Mouse (Mus musculus) adipocyte (in vitro differentiated cells): Measurements from ENCODE around the gene Inpp4b.
A peak's percentile ranks its signal among the peaks of the same experiment; 100 is the strongest.
"Not testable (repeated sequence)": the region's sequence is repeated elsewhere in the genome, so short reads cannot be mapped to it uniquely, and the experiment has no call there.

ENCODE experiments used
- DNase-seq: peaks from one replicate; pipeline ENCODE4 v3.0.0-alpha.2; 2016; ENCODE audit warnings: low spot score

Gene Inpp4b

DNA sequence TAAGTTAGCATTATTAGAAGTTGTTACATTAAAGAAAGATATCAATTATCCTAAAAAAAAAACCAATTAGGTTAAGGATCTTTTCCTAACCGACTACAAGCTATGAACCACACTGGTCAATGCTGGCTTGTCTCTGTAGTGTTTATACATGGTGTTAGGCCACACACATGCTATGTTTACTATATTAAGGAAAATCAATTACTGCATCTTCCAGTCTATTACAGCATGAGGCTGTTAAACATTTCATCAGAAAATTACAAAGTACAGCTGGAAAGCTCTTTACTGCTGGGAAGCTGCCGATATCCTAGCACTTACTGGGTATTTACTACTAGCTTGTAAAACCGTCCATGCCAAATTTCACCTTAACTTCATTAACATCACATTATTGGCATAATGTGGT, 653.9 kb downstream of the Inpp4b start:
- no peak for DNase-seq

DNA sequence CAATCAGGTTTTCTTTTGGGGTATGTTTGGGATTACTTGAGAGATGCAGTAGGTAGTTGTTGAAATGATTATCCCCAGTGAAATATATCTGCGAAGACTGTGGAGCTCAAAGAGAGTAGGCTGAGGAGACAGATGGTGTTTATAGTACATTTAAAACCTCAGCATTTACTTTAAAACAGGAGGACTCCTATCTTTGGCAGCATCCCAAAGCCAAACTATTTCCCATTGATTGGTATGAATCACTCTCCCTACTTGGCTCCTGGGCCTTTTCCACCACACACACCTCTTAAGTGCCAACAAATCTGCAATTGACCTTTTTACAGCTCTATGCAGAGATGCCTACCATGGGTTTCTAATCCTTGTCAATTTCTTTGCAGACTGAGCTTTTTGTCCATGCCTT, 654.5 kb downstream of the Inpp4b start:
- peak; percentile 14 for DNase-seq

DNA sequence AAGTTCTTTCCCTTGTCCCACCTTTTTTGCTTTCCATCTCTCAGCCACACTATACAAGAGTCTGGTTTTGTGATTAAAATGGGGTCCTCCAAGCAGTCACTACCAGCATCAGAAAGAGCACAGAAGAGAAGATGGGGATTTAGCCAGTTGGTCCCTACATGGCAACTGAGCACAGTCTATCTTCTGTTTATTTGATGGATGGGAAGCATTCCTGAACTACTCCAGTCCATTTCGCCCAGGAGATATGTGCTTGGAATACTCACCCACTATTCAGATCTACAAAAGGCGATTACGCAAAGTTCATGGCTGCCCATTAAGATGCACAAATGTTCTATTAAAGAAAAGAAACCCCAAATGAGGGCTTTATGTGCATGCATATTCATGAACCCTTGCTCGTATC, 661.8 kb downstream of the Inpp4b start:
- DNase-seq, result no peak

DNA sequence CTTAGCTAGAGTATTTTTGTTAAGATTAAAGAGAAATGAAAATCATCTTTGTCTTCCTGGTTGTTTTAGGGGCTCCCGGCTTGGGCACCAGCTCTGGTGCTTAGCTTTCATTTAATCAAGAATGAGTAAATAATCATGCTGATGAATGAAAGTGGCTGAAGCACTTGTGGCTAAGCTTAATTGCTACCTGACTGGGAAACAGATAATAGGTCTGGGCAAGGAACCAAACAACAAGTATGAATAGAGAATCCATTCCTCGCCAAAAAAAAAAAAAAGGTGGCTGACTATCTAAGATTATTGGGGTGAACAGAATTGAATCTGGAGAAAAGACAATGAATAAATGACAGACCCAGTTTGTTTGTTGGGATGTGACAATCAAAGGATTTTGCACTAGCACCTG, 663.1 kb downstream of the Inpp4b start:
- no peak for DNase-seq

DNA sequence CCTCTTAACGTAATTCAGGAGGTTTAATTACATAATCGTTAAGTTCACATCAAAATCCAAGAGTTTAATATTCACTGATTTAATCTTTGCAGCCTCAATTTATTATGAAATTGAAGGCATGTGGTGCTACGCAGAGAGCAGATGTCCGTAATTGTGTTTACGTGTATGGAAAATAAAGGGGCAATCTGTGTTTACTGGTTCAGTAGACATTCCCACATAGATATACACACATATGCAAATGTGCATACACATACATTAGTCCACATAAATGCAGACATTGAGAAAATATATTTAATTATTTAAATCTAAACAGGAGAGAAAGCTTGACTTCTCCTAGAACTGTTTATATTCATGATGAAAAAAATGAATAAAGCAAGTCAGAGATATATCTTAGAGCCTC, 675.4 kb downstream of the Inpp4b start:
- no peak for DNase-seq

DNA sequence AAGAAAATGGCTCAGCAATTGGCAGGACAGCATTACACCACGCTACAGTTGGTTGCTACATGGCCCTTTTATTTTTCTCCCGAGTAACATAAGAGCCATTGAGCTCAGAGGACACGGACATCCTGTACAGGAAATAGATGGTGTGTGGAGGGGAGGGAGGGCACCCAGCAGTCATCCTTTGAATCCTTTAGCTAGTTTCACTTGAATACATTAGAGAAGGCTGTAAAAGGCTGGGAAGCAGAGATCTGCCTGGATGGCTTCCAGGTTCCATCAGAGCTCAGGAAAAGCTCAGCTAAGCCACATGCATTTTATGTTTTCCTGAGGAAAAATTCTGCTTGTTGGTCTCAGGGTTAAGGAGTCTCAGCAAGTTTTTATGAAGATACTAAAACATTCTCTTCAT, 685.0 kb downstream of the Inpp4b start:
- DNase-seq, result no peak

DNA sequence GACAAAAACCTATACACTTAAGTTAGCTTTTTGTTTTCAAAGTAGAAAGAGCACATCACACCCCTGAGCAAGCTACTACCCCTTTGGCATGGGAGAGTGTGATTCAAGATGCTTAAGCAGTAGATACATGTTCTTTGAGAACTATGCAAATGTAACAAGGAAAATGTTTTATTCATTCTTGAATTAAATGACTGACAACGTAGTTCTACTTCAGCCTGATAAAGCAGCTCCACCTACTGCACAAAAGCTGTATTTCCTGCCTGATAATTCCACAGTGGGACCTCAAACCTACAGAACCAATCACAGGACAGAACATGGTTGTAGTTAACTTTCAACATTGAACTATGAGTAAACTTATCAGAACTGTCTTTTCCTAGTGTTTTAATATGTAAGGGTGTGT, 686.5 kb downstream of the Inpp4b start:
- peak; percentile 48 for DNase-seq

DNA sequence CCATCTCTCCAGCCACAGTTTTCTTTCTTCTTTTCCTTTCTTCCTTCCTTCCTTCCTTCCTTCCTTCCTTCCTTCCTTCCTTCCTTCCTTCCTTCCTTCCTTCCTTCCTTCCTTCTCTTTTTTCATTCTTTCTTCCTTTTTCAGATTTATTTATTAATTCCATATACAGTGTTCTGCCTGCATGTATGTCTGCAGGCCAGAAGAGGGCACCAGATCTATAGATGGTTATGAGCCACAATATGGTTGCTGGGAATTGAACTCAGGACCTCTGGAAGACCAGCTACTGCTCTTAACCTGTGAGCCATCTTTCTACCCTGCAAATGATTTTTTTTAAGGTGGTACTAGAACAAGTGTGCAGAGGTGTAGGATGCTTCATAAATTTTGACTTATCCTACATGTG, 689.7 kb downstream of the Inpp4b start:
- peak; percentile 13 for DNase-seq

DNA sequence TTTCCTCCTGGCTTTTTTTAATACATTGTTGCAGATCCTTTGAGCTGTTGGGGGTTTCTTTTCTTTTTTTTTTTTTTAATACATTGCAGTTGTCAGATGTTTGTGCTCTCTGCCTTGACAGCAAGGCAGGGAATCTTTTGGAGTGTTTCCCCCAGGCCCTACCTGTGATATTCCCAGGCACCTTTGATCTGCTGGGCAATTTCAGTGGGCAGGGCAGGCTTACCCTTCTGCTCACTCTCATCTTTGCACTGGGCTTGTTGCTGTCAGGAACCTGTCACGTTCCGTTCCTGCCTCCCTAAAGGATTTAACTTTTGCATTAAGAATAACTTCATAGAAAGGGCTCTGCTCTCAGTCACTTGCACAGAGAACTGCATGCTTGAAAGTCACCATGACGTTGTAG, 711.7 kb downstream of the Inpp4b start:
- DNase-seq, result no peak

DNA sequence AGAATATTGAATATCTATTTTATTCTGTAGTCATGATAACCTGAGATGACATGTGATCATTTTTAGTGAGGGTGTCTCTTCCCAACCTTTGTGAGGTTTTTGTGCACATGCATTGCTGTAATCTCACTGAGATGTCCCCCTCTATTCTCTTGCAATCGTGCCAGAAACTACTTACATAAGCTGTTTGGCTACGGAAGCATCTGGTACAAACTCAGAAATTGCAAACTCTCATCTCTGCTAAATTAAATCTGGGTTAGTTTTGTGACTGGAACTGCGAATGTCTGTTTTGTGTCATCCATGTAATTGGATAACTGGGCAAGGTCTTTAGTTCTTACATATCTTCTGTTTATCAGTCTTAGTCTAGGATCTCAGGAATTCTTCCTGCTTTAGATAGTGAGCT, 725.3 kb downstream of the Inpp4b start:
- DNase-seq, result no peak

DNA sequence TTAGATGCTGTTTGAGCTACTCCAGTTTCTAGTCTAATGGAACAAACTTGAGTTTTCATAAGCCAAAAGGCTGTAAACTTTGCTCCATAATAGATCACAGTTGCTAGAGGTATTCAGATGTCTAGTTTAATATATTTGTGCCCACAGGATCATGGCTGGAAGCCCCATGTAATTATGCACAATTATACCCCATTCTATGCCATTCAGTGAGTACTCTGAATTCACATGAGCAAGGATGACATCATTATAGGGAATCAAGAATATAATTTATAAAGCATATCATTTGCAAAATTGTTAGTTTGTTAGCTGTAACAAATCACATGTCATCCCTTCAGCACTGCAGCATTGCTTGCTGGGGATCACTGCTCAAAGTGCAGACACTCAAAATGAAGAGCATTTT, 736.9 kb downstream of the Inpp4b start:
- DNase-seq, result no peak

DNA sequence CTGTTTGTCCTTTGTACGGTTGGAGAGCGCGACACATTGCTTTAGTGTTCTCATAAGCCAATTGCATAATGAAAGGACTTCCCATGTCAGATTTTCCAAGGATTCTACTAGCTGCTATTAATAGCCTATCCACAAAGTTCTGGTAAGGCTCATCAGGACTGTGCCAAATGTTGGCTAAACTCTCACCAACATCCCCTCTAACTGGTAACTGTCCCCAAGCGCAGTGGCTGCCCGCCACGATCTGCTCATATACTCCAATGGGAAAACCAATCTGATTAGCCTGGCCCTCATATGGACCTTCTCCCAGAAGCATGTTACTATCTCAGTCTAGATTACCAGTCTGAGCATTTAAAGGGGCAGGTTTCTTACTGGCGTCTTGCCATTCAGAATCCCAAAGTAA, 744.3 kb downstream of the Inpp4b start:
- not testable (repeated sequence) for DNase-seq

DNA sequence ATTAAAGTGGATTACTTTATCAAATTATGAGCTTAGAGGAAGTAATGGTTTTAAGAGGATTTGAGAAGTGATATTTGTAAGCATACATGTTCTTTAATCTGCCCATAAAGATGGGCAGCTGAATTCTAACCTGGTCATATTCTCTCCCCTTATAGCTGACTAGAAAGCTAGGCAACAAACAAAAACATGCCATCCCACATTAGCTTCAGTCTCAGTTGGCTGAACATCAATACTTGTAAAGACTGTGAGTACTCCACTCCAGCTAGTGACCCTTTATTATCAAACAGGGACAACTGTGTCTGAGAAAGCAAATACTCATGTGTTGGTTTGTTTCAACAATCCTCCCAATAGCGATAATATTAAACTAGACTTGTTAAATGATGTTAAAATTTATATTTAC, 748.5 kb downstream of the Inpp4b start:
- no peak for DNase-seq

DNA sequence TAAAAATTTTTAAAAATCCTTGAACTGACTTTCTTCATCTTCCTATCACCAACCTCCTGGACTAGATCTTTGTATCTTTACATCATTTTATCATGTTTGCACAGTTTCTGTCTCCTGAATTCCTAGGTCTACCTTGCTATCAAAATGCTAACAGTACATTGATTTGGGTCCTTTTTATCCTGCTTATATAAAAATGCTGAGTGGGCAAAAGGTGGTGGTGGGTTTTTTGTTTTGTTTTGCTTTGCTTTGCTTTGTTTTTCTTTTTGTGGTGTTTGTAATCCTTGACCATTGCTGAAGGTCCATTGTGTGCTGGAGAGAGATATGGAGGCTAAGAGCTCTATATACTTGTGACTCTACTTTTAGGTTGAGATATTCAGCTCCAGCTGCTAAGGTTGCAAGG, 750.9 kb downstream of the Inpp4b start:
- no peak for DNase-seq

DNA sequence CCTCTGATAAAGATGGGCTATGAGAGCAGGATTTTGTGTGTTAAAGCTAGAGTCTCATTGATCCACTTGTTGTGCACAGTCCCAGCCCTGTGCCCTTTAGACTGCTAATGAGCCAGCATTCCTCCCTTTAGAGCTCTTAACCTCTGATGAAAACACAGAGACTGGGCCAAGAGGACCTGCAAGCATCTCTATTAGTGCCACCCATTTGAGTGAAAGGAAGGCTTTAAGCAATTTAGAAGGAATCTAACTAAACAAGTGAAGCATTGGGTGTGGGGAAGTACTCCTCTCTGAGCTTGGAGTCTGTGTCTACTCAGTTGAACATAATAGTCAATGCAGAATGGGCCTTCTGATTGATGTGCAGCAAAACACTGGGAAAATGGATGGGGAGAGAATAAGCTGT, 762.2 kb downstream of the Inpp4b start:
- DNase-seq, result no peak

DNA sequence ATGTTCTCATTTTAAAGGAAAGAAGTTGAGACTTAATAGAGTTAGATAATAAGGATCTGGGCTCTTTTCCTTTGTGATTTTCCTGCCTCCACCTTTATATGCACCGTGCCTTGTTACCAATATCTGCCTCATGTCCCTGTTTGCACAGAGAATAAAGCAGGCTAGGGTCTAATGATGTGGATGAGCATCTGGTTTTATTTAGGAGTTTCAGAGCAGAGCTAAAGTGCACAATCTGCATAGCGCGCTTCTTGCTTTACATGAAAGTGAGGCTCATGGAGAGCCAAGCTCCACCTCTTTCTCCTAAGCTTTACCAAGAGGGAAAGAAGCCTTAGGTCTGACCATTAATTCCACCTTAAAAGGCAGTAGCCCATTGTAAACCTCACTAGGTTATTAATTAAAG, 763.8 kb downstream of the Inpp4b start:
- DNase-seq, result no peak

DNA sequence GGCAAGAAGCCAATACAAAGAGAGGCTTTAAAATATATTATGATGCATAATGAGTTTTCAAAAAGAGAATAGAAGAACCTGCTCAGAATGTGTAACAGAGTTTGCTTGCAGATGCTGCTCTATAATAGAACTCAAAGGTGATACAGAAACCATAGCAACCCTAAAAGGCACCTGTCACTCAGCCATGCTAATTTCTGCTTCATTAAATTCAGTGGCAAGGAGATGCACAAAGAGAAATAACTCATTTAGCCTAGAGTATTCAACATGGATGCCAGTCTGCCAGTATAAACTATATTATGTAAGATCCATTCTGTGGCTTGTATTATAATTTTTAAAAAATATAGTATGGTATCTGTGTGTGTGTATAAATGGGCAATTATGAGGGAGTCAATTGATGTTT, 807.9 kb downstream of the Inpp4b start:
- DNase-seq, result no peak

DNA sequence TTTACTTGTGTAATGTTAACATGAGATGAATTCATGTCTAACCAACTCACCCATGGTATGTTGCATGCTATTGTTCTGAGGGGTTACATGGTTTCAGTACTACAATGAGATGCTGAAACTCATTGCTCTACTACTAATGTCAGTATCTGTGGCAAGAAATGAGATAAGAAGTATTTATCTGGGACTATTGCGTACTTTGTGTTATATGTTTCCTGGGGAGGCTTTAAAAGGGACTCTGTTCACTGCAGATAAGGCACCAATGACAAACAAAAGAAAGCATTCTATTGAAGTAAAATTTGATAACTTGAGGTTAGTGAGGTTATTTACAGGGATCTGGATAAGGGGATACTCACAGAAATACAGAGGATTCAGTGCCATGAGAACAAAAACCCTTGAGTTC, 815.6 kb downstream of the Inpp4b start:
- DNase-seq, result no peak
